Mouse (Mus musculus) ES-E14 (cell line): ENCODE results near the gene Capn1.

Experiments
- CHD2 ChIP-seq: IDR thresholded peaks from 2 replicates; pipeline ENCODE4 v1.6.1; 2014; ENCODE audit warnings: mild to moderate bottlenecking, low read depth, low read length, inconsistent platforms
- HCFC1 ChIP-seq: IDR thresholded peaks from 2 replicates; pipeline ENCODE4 v1.6.1; 2012; ENCODE audit warnings: low read length, inconsistent platforms, borderline replicate concordance; ENCODE audit not compliant: insufficient read depth
- ZC3H11A ChIP-seq: IDR thresholded peaks from 2 replicates; pipeline ENCODE4 v1.6.1; 2012; ENCODE audit warnings: low read depth, mild to moderate bottlenecking, inconsistent platforms, low read length, borderline replicate concordance

GRCm38 (mm10) chr19:6063081-6063480 lies 47.4 kb upstream of the Capn1 start:
- no peak for TF ChIP-seq HCFC1
- no peak for TF ChIP-seq ZC3H11A
- no peak for TF ChIP-seq CHD2
